Mouse (Mus musculus) embryonic fibroblast, embryonic 13.5 days (primary cell): ENCODE data around the gene Zfp941.

ENCODE experiments used
- CTCF ChIP-seq: IDR thresholded peaks from 2 replicates; pipeline ENCODE4 v1.5.1; 2011; ENCODE audit warnings: mild to moderate bottlenecking, control low read depth, low read length, moderate library complexity, borderline replicate concordance; ENCODE audit not compliant: insufficient read depth
- POLR2A ChIP-seq: IDR thresholded peaks from 2 replicates; pipeline ENCODE4 v1.6.1; 2011; ENCODE audit warnings: low read depth, mild to moderate bottlenecking, control low read depth, low read length, moderate library complexity

GRCm38 (mm10) chr7:140787406-140788052 lies 34.4 kb downstream of the Zfp941 start, which contains the start of gene Syce1:
- TF ChIP-seq CTCF (no peak), POLR2A (no peak)
